Mouse (Mus musculus): ENCODE measurements around the gene Nucks1. TPM values are rescaled to one million over a fixed set of nuclear protein-coding genes. Genes with fewer than 3 reads are reported as not detected.

Gene Nucks1
- polyA plus RNA-seq, 1 experiment from 2014 or later, result 59.4 TPM

- no peak overlapping the region for H3K9ac ChIP-seq (replicated peaks; ENCODE audit: low read depth, low read length)
- 78% methylated on average over 16 of the region's 16 CpGs for WGBS
Measured at GRCm38 (mm10) chr1:131942621-131943590, 32.6 kb downstream of the Nucks1 start.

DNA sequence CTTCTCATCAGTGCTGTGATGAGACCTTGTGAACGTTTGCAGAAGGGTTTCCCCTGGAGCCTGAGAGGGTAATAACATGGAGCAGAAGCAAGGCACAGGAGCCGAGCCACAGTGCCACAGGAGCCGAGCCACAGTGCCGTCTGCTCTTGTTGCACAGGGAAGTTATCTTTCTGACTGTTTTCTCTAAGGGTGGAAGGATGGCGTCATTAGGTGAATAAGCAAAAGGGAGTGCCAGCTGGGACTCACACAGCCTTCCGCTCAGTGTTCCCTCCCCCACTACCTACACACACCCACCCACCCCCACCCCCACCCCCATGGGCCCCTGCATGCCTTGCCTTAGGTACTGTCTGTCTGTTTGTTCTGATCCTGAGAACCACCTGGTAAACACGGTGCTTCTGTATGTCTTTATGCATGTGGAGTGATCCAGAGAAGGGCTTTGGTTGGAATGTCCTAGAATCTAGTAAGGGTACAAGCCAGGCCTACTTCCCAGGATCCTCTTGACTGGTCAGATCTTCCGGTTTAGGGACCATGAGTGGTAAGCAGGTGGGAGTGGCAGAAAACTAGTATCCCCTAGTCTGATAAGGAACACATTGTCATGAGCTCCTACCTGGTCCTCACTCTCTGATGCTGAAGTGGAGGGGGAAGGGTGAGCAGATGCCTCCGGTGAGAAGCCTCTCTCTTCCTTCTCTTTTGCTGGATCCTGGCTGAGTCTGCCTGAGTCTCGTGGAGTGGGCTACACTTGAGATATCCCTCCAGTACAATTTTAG is 35.5 kb downstream of the Nucks1 start:
- no peak overlapping the region for H3K9ac ChIP-seq (replicated peaks; ENCODE audit: low read depth, low read length)
- H3K4me1 ChIP-seq (replicated peaks; ENCODE audit: control insufficient read depth, insufficient read depth, low read length), result no peaks in the 10 kb centered on the region
- H3K27me3 ChIP-seq (replicated peaks; ENCODE audit: control insufficient read depth, insufficient read depth, low read length), result no peaks in the 10 kb centered on the region
- WGBS, result 71% methylated on average over 10 of the region's 10 CpGs
- no peaks in the 10 kb centered on the region for H3K36me3 ChIP-seq (ENCODE audit: control insufficient read depth, insufficient read depth)
- H3K9me3 ChIP-seq (ENCODE audit: control insufficient read depth, low read length), result no peaks in the 10 kb centered on the region
- no peak overlapping the region for H3K4me2 ChIP-seq (ENCODE audit: low read length)
- no peak for ATAC-seq
- no peak overlapping the region for H3K27ac ChIP-seq (ENCODE audit: low read length)
- no peak overlapping the region for H3K4me3 ChIP-seq (replicated peaks; ENCODE audit: low read length)

More at GRCm38 (mm10) chr1:131942621-131943590, 32.6 kb downstream of the Nucks1 start:
- Histone ChIP-seq H3K9me3 (ENCODE audit: control insufficient read depth, low read length) (no peaks in the 10 kb centered on the region), H3K4me3 (replicated peaks; ENCODE audit: low read length) (no peak overlapping the region), H3K36me3 (ENCODE audit: control insufficient read depth, insufficient read depth) (no peaks in the 10 kb centered on the region), H3K27me3 (replicated peaks; ENCODE audit: control insufficient read depth, insufficient read depth, low read length) (no peaks in the 10 kb centered on the region), H3K4me1 (replicated peaks; ENCODE audit: control insufficient read depth, insufficient read depth, low read length) (no peaks in the 10 kb centered on the region), H3K27ac (ENCODE audit: low read length) (no peak overlapping the region), H3K4me2 (ENCODE audit: low read length) (no peak overlapping the region)
- ATAC-seq, result no peak

- H3K36me3 ChIP-seq (ENCODE audit: control insufficient read depth, insufficient read depth), result no peaks in the 10 kb centered on the region
- H3K9me3 ChIP-seq (ENCODE audit: control insufficient read depth, low read length), result no peaks in the 10 kb centered on the region
- WGBS, result 88% methylated on average over 11 of the region's 11 CpGs
- no peak for ATAC-seq
- no peak overlapping the region for H3K27ac ChIP-seq (ENCODE audit: low read length)
- H3K4me1 ChIP-seq (replicated peaks; ENCODE audit: control insufficient read depth, insufficient read depth, low read length), result no peaks in the 10 kb centered on the region
- H3K9ac ChIP-seq (replicated peaks; ENCODE audit: low read depth, low read length), result no peak overlapping the region
- no peak overlapping the region for H3K4me3 ChIP-seq (replicated peaks; ENCODE audit: low read length)
- H3K4me2 ChIP-seq (ENCODE audit: low read length), result no peak overlapping the region
- no peaks in the 10 kb centered on the region for H3K27me3 ChIP-seq (replicated peaks; ENCODE audit: control insufficient read depth, insufficient read depth, low read length)
Measured at GRCm38 (mm10) chr1:131946462-131947215, 36.3 kb downstream of the Nucks1 start.

DNA sequence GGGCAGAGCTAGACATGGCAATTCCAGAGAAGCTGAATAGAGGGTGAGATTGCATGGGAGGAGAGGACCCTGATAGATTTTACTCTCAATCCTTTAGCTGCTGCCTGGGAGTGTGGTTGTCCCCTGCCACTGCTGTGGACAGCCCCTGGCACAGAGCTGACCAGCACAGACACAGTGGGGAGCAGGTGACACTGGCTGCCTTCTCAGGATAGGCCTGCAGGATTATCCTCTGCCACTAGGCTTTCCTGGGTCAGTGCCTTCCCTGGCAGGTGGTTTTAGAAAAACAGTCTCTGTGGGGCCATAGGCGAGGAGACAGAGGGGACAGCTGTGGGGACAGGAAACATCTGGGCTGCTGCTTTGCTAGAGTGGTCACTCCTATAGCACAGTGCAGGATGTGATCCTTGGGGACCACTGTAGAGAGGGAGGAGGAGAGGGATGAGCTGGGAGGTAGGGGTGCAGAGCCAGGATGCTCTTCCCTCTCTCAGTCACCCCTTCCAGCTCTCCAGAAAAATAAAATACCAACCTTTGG is 37.7 kb downstream of the Nucks1 start:
- H3K36me3 ChIP-seq (ENCODE audit: control insufficient read depth, insufficient read depth), result no peaks in the 10 kb centered on the region
- 37% methylated on average over 1 of the region's 1 CpGs for WGBS
- no peaks in the 10 kb centered on the region for H3K27me3 ChIP-seq (replicated peaks; ENCODE audit: control insufficient read depth, insufficient read depth, low read length)
- no peaks in the 10 kb centered on the region for H3K4me1 ChIP-seq (replicated peaks; ENCODE audit: control insufficient read depth, insufficient read depth, low read length)
- H3K9ac ChIP-seq (replicated peaks; ENCODE audit: low read depth, low read length), result no peak overlapping the region
- H3K9me3 ChIP-seq (ENCODE audit: control insufficient read depth, low read length), result no peaks in the 10 kb centered on the region
- no peak for ATAC-seq
- no peak overlapping the region for H3K4me3 ChIP-seq (replicated peaks; ENCODE audit: low read length)
- no peak overlapping the region for H3K4me2 ChIP-seq (ENCODE audit: low read length)
- no peak overlapping the region for H3K27ac ChIP-seq (ENCODE audit: low read length)

DNA sequence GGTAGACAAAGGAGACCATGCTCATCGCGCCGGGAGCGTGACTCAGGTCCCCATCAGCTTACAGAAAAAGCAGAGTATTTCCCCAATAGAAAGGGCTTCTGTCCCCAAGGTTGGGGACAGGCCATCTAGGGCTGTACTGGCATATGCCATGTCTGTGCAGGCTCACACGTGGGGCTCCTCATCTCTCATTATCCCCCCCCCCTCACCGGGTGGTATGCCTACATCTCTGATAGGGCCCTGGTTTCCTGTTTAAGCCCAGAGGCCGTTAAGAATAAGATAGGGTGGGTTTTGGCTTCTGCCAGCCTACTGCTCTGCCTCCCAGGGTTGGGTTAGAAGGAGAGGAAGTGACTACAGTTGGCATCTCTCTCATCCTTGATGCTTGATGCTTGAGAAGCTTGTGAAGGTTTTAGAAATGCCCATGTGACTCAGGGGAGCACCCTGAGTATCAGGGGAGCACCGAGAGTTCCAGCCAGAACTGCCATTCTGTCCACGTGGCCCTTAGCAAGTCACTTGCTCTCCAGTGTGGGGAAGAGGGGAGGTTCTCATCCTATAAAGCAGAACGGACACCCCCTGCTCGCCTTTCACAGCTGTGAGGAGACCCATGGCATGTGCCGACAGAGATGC is 44.0 kb downstream of the Nucks1 start:
- no peak overlapping the region for H3K4me3 ChIP-seq (replicated peaks; ENCODE audit: low read length)
- H3K4me1 ChIP-seq (replicated peaks; ENCODE audit: control insufficient read depth, insufficient read depth, low read length), result no peaks in the 10 kb centered on the region
- no peak for ATAC-seq
- H3K36me3 ChIP-seq (ENCODE audit: control insufficient read depth, insufficient read depth), result no peaks in the 10 kb centered on the region
- no peak overlapping the region for H3K27ac ChIP-seq (ENCODE audit: low read length)
- H3K9ac ChIP-seq (replicated peaks; ENCODE audit: low read depth, low read length), result no peak overlapping the region
- no peaks in the 10 kb centered on the region for H3K27me3 ChIP-seq (replicated peaks; ENCODE audit: control insufficient read depth, insufficient read depth, low read length)
- H3K4me2 ChIP-seq (ENCODE audit: low read length), result no peak overlapping the region
- H3K9me3 ChIP-seq (ENCODE audit: control insufficient read depth, low read length), result no peaks in the 10 kb centered on the region
- WGBS, result 81% methylated on average over 12 of the region's 12 CpGs

DNA sequence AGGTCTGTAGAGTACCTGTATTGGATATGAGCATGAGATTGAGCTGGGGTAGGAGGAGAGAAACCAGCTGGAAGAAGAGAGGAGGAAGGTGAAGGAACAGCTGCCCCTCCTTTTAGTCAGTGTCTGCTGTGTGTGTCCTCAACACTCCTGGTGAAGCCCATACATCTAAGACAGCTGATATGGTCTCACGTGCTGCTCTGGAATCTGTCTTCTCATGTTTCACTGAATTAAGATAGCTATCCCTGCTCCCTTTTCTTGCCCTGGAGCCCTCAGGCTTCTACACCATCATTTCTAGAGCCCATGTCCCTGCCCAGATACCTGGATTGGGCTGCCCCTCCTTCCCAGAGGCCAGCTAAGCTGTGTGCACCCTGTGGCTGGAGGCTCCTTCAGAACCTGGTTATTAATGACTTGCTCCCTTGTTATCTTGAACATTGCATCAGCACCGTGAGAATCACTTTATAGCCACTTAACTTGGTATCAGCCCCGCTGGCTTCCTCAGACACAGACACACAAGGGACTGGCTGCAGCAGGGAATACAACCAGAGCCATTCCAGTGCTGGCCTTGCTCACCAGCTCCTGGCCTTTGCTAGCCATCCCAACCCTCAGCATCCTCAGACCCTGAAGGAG is 44.9 kb downstream of the Nucks1 start:
- no peaks in the 10 kb centered on the region for H3K9me3 ChIP-seq (ENCODE audit: control insufficient read depth, low read length)
- no peak overlapping the region for H3K27ac ChIP-seq (ENCODE audit: low read length)
- 63% methylated on average over 3 of the region's 3 CpGs for WGBS
- H3K4me3 ChIP-seq (replicated peaks; ENCODE audit: low read length), result no peak overlapping the region
- H3K27me3 ChIP-seq (replicated peaks; ENCODE audit: control insufficient read depth, insufficient read depth, low read length), result no peaks in the 10 kb centered on the region
- no peaks in the 10 kb centered on the region for H3K36me3 ChIP-seq (ENCODE audit: control insufficient read depth, insufficient read depth)
- no peaks in the 10 kb centered on the region for H3K4me1 ChIP-seq (replicated peaks; ENCODE audit: control insufficient read depth, insufficient read depth, low read length)
- ATAC-seq, result no peak
- H3K9ac ChIP-seq (replicated peaks; ENCODE audit: low read depth, low read length), result no peak overlapping the region
- H3K4me2 ChIP-seq (ENCODE audit: low read length), result no peak overlapping the region

DNA sequence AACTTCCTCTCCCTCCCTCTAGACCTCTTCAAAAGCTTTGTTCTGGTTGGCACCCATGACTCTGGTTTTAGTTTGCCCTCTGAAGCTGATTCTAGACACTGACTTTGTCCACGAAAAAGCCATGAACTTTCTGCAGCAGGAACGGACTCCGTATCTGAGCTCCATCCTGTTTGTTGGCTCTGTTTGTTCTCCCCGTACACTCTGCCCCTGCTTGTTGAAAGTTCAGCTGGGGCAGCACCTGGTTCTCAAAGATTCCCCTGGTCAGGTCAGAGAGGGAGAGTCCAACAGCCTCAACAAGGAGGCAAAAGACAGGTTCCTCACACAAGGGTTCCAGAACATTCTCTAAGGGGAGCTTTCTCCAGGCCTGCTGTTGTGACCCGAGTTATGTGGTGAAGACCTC is 47.1 kb downstream of the Nucks1 start:
- Histone ChIP-seq H3K4me1 (replicated peaks; ENCODE audit: control insufficient read depth, insufficient read depth, low read length) (peaks cover 3% of the 10 kb centered on the region; the same call in 1 of the 2 replicates), H3K4me2 (ENCODE audit: low read length) (no peak overlapping the region), H3K4me3 (replicated peaks; ENCODE audit: low read length) (no peak overlapping the region), H3K27me3 (replicated peaks; ENCODE audit: control insufficient read depth, insufficient read depth, low read length) (no peaks in the 10 kb centered on the region), H3K27ac (ENCODE audit: low read length) (no peak overlapping the region), H3K36me3 (ENCODE audit: control insufficient read depth, insufficient read depth) (no peaks in the 10 kb centered on the region), H3K9ac (replicated peaks; ENCODE audit: low read depth, low read length) (no peak overlapping the region), H3K9me3 (ENCODE audit: control insufficient read depth, low read length) (no peaks in the 10 kb centered on the region)
- 80% methylated on average over 5 of the region's 5 CpGs for whole genome bisulfite sequencing
- no peak for ATAC-seq

DNA sequence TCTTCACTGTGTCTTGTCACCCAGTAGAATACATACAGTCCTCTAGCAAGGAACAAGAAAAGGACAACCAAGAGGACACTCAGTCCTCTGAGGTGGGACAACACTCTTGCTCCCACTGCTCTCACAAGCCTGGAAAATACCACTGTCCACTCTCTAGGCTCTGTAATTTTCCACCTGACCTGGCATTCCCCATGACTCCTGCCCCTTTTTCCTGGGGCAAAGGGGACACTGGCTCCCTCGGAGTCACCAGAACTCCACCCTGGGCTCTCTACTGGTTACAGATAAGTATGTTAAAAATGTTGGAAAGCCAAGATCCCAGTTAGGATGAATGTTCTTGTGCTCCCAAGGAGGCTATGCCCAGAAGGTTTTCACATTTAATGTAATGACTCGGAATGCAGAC is 50.7 kb downstream of the Nucks1 start:
- Histone ChIP-seq H3K4me3 (replicated peaks; ENCODE audit: low read length) (no peak overlapping the region), H3K9ac (replicated peaks; ENCODE audit: low read depth, low read length) (no peak overlapping the region), H3K36me3 (ENCODE audit: control insufficient read depth, insufficient read depth) (no peaks in the 10 kb centered on the region), H3K27me3 (replicated peaks; ENCODE audit: control insufficient read depth, insufficient read depth, low read length) (peaks cover 5% of the 10 kb centered on the region; the same call in 1 of the 2 replicates), H3K27ac (ENCODE audit: low read length) (no peak overlapping the region), H3K4me1 (replicated peaks; ENCODE audit: control insufficient read depth, insufficient read depth, low read length) (peaks cover 13% of the 10 kb centered on the region), H3K9me3 (ENCODE audit: control insufficient read depth, low read length) (no peaks in the 10 kb centered on the region), H3K4me2 (ENCODE audit: low read length) (no peak overlapping the region)
- ATAC-seq, result no peak
- 59% methylated on average over 2 of the region's 2 CpGs for WGBS
